Mouse (Mus musculus) erythroblast, embryonic 14.5 days (primary cell): ENCODE measurements around the gene Card14.

Source experiments
- GATA1 ChIP-seq: IDR thresholded peaks from 2 replicates; pipeline ENCODE4 v1.6.1; 2012; ENCODE audit warnings: low read length, inconsistent platforms, mixed read lengths
- TAL1 ChIP-seq: IDR thresholded peaks from 3 replicates; pipeline ENCODE4 v1.6.1; 2012; ENCODE audit warnings: low read length, inconsistent platforms, mixed read lengths

GRCm38 (mm10) chr11:119306762-119307657 is 558 bp upstream of the Card14 start:
- TF ChIP-seq GATA1 (no peak), TAL1 (no peak)
